Mouse (Mus musculus) thymus, adult 2 months (tissue): ENCODE data around the gene Bmf.
A peak's percentile ranks its signal among the peaks of the same experiment; 100 is the strongest.

ENCODE experiments used
- CTCF ChIP-seq: fragments of 200-500 bp; IDR thresholded peaks from 2 replicates; pipeline ENCODE4 v1.5.1; 2012; ENCODE audit warnings: mild to moderate bottlenecking, control low read depth, low read length, moderate library complexity, borderline replicate concordance; ENCODE audit not compliant: control insufficient read depth, poor library complexity, insufficient read depth; ENCODE audit errors: extremely low read depth
- POLR2A ChIP-seq: fragments of 200-500 bp; IDR thresholded peaks from 2 replicates; pipeline ENCODE4 v1.6.1; 2012; ENCODE audit warnings: mild to moderate bottlenecking, low read length, control low read depth, moderate library complexity; ENCODE audit not compliant: control insufficient read depth, poor library complexity, insufficient read depth; ENCODE audit errors: extremely low read depth

GRCm38 (mm10) chr2:118479550-118479909 is 70.0 kb downstream of the Bmf start, which contains the start of gene Srp14:
- TF ChIP-seq CTCF (peak; percentile 46; the same call in 1 of the 2 replicates), POLR2A (peak; percentile 94)
